Mouse (Mus musculus) ES-Bruce4 (cell line): ENCODE results near the gene Efcab11. TPM values are rescaled to one million over a fixed set of nuclear protein-coding genes. Genes with fewer than 3 reads are reported as not detected.

Source experiments
- H3K27ac ChIP-seq: 2 replicates; pipeline ENCODE4 v1.5.1; 2012; ENCODE audit warnings: low read length, inconsistent platforms; ENCODE audit not compliant: insufficient read depth
- H3K27me3 ChIP-seq: 2 replicates; pipeline ENCODE4 v1.6.1; 2012; ENCODE audit warnings: mild to moderate bottlenecking, low read length, inconsistent platforms; ENCODE audit not compliant: control insufficient read depth, poor library complexity, insufficient read depth, severe bottlenecking
- H3K36me3 ChIP-seq: 2 replicates; pipeline ENCODE4 v1.6.1; 2012; ENCODE audit warnings: inconsistent platforms, mild to moderate bottlenecking, low read length, moderate library complexity; ENCODE audit not compliant: control insufficient read depth, poor library complexity, insufficient read depth, severe bottlenecking
- H3K4me1 ChIP-seq: one replicate; pipeline ENCODE4 v1.8.1; 2011; ENCODE audit warnings: low read length; ENCODE audit not compliant: control insufficient read depth, insufficient read depth
- H3K4me3 ChIP-seq: 2 replicates; pipeline ENCODE4 v1.5.1; 2011; ENCODE audit warnings: low read depth, mild to moderate bottlenecking, low read length
- H3K9ac ChIP-seq: 2 replicates; pipeline ENCODE4 v1.6.1; 2012; ENCODE audit warnings: low read depth, mild to moderate bottlenecking, inconsistent platforms; ENCODE audit not compliant: poor library complexity, severe bottlenecking
- H3K9me3 ChIP-seq: replicated peaks from 2 replicates; pipeline ENCODE4 v1.6.1; 2012; ENCODE audit warnings: mild to moderate bottlenecking, low read length, inconsistent platforms; ENCODE audit not compliant: control insufficient read depth, poor library complexity, insufficient read depth, severe bottlenecking
- CTCF ChIP-seq: IDR thresholded peaks from one replicate; pipeline ENCODE4 v1.8.1; 2011; ENCODE audit warnings: low read depth, low read length
- EP300 ChIP-seq: IDR thresholded peaks from 2 replicates; pipeline ENCODE4 v1.6.1; 2011; ENCODE audit warnings: low read depth, low read length; ENCODE audit not compliant: insufficient read depth
- POLR2A ChIP-seq: IDR thresholded peaks from one replicate; pipeline ENCODE4 v1.8.1; 2011; ENCODE audit warnings: low read length; ENCODE audit not compliant: insufficient read depth
- polyA plus RNA-seq: library from polyadenylated mRNA; stranded (reverse); fragments of >200 nt; gene quantifications from 2 replicates; pipeline ENCODE4 v1.2.4, GENCODE M21; 2011; ENCODE audit warnings: low read depth; ENCODE audit not compliant: missing spikeins, insufficient read depth, insufficient read length

Efcab11 gene
- polyA plus RNA-seq, 1 experiment, result 8.4 TPM

- H3K4me3 ChIP-seq, result no peak overlapping the region
- no peak overlapping the region for H3K9ac ChIP-seq
- H3K9me3 ChIP-seq, result no peaks in the 10 kb centered on the region
- TF ChIP-seq EP300 (no peak), CTCF (no peak), POLR2A (no peak)
- no peaks in the 10 kb centered on the region; the same call in 1 of the 2 replicates for H3K36me3 ChIP-seq
- no peak overlapping the region for H3K27ac ChIP-seq
- no peaks in the 10 kb centered on the region for H3K4me1 ChIP-seq
- H3K27me3 ChIP-seq, result no peaks in the 10 kb centered on the region
Observed at GRCm38 (mm10) chr12:99849996-99850395, 34.2 kb downstream of the Efcab11 start.

- Histone ChIP-seq H3K9me3 (no peaks in the 10 kb centered on the region), H3K27ac (no peak overlapping the region)
- TF ChIP-seq EP300 (no peak), POLR2A (no peak), CTCF (no peak)
Observed at GRCm38 (mm10) chr12:99844951-99845350, 39.3 kb downstream of the Efcab11 start.

GRCm38 (mm10) chr12:99838703-99839102 is 45.5 kb downstream of the Efcab11 start:
- peaks cover 2% of the 10 kb centered on the region for H3K4me1 ChIP-seq
- H3K9me3 ChIP-seq, result no peaks in the 10 kb centered on the region
- no peaks in the 10 kb centered on the region for H3K36me3 ChIP-seq
- no peak overlapping the region for H3K27ac ChIP-seq
- H3K27me3 ChIP-seq, result no peaks in the 10 kb centered on the region
- TF ChIP-seq POLR2A (no peak), CTCF (no peak), EP300 (no peak)
- H3K4me3 ChIP-seq, result no peak overlapping the region
- H3K9ac ChIP-seq, result no peak overlapping the region

More at GRCm38 (mm10) chr12:99844951-99845350, 39.3 kb downstream of the Efcab11 start:
- no peak overlapping the region for H3K4me3 ChIP-seq
- no peaks in the 10 kb centered on the region for H3K27me3 ChIP-seq
- H3K9ac ChIP-seq, result no peak overlapping the region
- no peaks in the 10 kb centered on the region for H3K4me1 ChIP-seq
- no peaks in the 10 kb centered on the region for H3K36me3 ChIP-seq

GRCm38 (mm10) chr12:99838109-99838508 is 46.1 kb downstream of the Efcab11 start:
- Histone ChIP-seq H3K27ac (no peak overlapping the region), H3K9me3 (no peaks in the 10 kb centered on the region), H3K36me3 (no peaks in the 10 kb centered on the region), H3K9ac (no peak overlapping the region), H3K4me1 (peaks cover 2% of the 10 kb centered on the region), H3K27me3 (no peaks in the 10 kb centered on the region), H3K4me3 (no peak overlapping the region)
- TF ChIP-seq CTCF (no peak), EP300 (no peak), POLR2A (no peak)

- Histone ChIP-seq H3K9ac (no peak overlapping the region), H3K27ac (no peak overlapping the region), H3K27me3 (no peaks in the 10 kb centered on the region), H3K9me3 (no peaks in the 10 kb centered on the region), H3K36me3 (no peaks in the 10 kb centered on the region), H3K4me3 (no peak overlapping the region), H3K4me1 (peaks cover 2% of the 10 kb centered on the region)
- TF ChIP-seq EP300, result no peak
- TF ChIP-seq POLR2A, result no peak
- TF ChIP-seq CTCF, result no peak
Observed at GRCm38 (mm10) chr12:99837528-99837927, 46.7 kb downstream of the Efcab11 start.

GRCm38 (mm10) chr12:99836404-99837131 is 47.7 kb downstream of the Efcab11 start:
- H3K27ac ChIP-seq, result no peak overlapping the region
- TF ChIP-seq EP300 (no peak), CTCF (no peak), POLR2A (no peak)
- peaks cover 2% of the 10 kb centered on the region for H3K4me1 ChIP-seq
- no peak overlapping the region for H3K4me3 ChIP-seq
- no peaks in the 10 kb centered on the region for H3K9me3 ChIP-seq
- H3K9ac ChIP-seq, result no peak overlapping the region
- no peaks in the 10 kb centered on the region for H3K36me3 ChIP-seq
- no peaks in the 10 kb centered on the region for H3K27me3 ChIP-seq
